Comparison of ENCODE assay signal across 7 mouse cellular contexts in genomic region chr7:142522352-142522751, GRCm38 (mm10). TPM values are rescaled to one million over a fixed set of nuclear protein-coding genes. Genes with fewer than 3 reads are reported as not detected.
DNase-seq lines count a peak whose midpoint lies in the region; ATAC-seq and TF ChIP-seq lines count a peak whose summit lies in the region.

No protein-coding gene starts in this region.

- no peaks in the 10 kb centered on the region for H3K4me1 ChIP-seq in midbrain, embryonic 14.5 days (ENCODE audit: control insufficient read depth, insufficient read depth, low read length)
- no peaks in the 10 kb centered on the region; the same call in 1 of the 2 replicates for H3K4me1 ChIP-seq in midbrain, embryonic 15.5 days
- peaks cover 10% of the 10 kb centered on the region for H3K4me1 ChIP-seq in heart, postnatal 0 days (ENCODE audit: control insufficient read depth, insufficient read depth)
- peaks cover 24% of the 10 kb centered on the region for H3K4me1 ChIP-seq in liver, postnatal 0 days (ENCODE audit: insufficient read depth)

- TF ChIP-seq EP300 in heart, postnatal 0 days (IDR thresholded peaks at IDR 0.05; ENCODE audit: low read depth), result no peak
- TF ChIP-seq EP300 in liver, postnatal 0 days (IDR thresholded peaks at IDR 0.05; ENCODE audit: low read depth), result no peak

- no peaks in the 10 kb centered on the region for H3K27me3 ChIP-seq in midbrain, embryonic 14.5 days (ENCODE audit: control insufficient read depth, insufficient read depth, low read length)
- H3K27me3 ChIP-seq in midbrain, embryonic 15.5 days (replicated peaks), result no peaks in the 10 kb centered on the region
- no peaks in the 10 kb centered on the region for H3K27me3 ChIP-seq in heart, postnatal 0 days (ENCODE audit: control insufficient read depth, insufficient read depth, low read length)
- H3K27me3 ChIP-seq in liver, postnatal 0 days (ENCODE audit: insufficient read depth, low read length), result no peaks in the 10 kb centered on the region

- no peak overlapping the region for H3K27ac ChIP-seq in midbrain, embryonic 14.5 days (replicated peaks; ENCODE audit: low read depth, low read length)
- no peak overlapping the region for H3K27ac ChIP-seq in midbrain, embryonic 15.5 days
- H3K27ac ChIP-seq in heart, postnatal 0 days (ENCODE audit: low read depth), result peak overlapping the region; percentile 85
- no peak overlapping the region for H3K27ac ChIP-seq in liver, postnatal 0 days (ENCODE audit: low read depth)

- H3K9ac ChIP-seq in midbrain, embryonic 14.5 days (replicated peaks; ENCODE audit: low read length), result no peak overlapping the region
- H3K9ac ChIP-seq in midbrain, embryonic 15.5 days, result no peak overlapping the region
- H3K9ac ChIP-seq in heart, postnatal 0 days (replicated peaks; ENCODE audit: low read depth, low read length), result no peak overlapping the region
- no peak overlapping the region for H3K9ac ChIP-seq in liver, postnatal 0 days (replicated peaks)

- no peaks in the 10 kb centered on the region for H3K36me3 ChIP-seq in midbrain, embryonic 14.5 days (ENCODE audit: control insufficient read depth, insufficient read depth, low read length)
- H3K36me3 ChIP-seq in midbrain, embryonic 15.5 days (replicated peaks), result no peaks in the 10 kb centered on the region
- H3K36me3 ChIP-seq in heart, postnatal 0 days (replicated peaks; ENCODE audit: control insufficient read depth, insufficient read depth, low read length), result no peaks in the 10 kb centered on the region
- H3K36me3 ChIP-seq in liver, postnatal 0 days (replicated peaks; ENCODE audit: insufficient read depth, low read length), result no peaks in the 10 kb centered on the region

- no peak overlapping the region for H3K4me3 ChIP-seq in midbrain, embryonic 14.5 days (replicated peaks; ENCODE audit: low read depth, low read length)
- H3K4me3 ChIP-seq in midbrain, embryonic 15.5 days, result no peak overlapping the region
- H3K4me3 ChIP-seq in heart, postnatal 0 days (ENCODE audit: low read depth, low read length), result no peak overlapping the region
- H3K4me3 ChIP-seq in liver, postnatal 0 days (ENCODE audit: low read depth, low read length), result no peak overlapping the region

- DNase-seq in midbrain, embryonic 14.5 days, result peak; percentile 21
- peak; percentile 80 for DNase-seq in embryo, embryonic 10 days (ENCODE audit: low spot score)
- DNase-seq in heart, postnatal 0 days (ENCODE audit: low spot score), result peak; percentile 31
- peak; percentile 76 for DNase-seq in liver, postnatal 0 days
- DNase-seq in adrenal gland, postnatal 4 days (ENCODE audit: low spot score in 2 of 2), result no peak

- peak; percentile 65 for TF ChIP-seq CTCF in heart, postnatal 0 days (IDR thresholded peaks at IDR 0.05; ENCODE audit: low read depth)
- TF ChIP-seq CTCF in liver, postnatal 0 days (IDR thresholded peaks at IDR 0.05; ENCODE audit: low read depth), result peak; percentile 80

- 24% methylated on average over 4 of the region's 4 CpGs for WGBS in midbrain, embryonic 14.5 days
- WGBS in midbrain, embryonic 15.5 days, result 24% methylated on average over 4 of the region's 4 CpGs
- WGBS in heart, postnatal 0 days, result 46% methylated on average over 4 of the region's 4 CpGs
- 33% methylated on average over 4 of the region's 4 CpGs for WGBS in liver, postnatal 0 days (ENCODE audit: insufficient replicate concordance)

- H3K4me2 ChIP-seq in midbrain, embryonic 14.5 days (ENCODE audit: low read length), result no peak overlapping the region
- H3K4me2 ChIP-seq in midbrain, embryonic 15.5 days, result no peak overlapping the region
- H3K4me2 ChIP-seq in heart, postnatal 0 days (ENCODE audit: low read depth, low read length), result no peak overlapping the region
- H3K4me2 ChIP-seq in liver, postnatal 0 days (ENCODE audit: low read depth, low read length), result no peak overlapping the region

- no peaks in the 10 kb centered on the region for H3K9me3 ChIP-seq in midbrain, embryonic 14.5 days (ENCODE audit: control insufficient read depth, low read length)
- no peaks in the 10 kb centered on the region for H3K9me3 ChIP-seq in midbrain, embryonic 15.5 days
- no peaks in the 10 kb centered on the region for H3K9me3 ChIP-seq in heart, postnatal 0 days (replicated peaks; ENCODE audit: control insufficient read depth, low read length)
- H3K9me3 ChIP-seq in liver, postnatal 0 days (ENCODE audit: low read length), result no peaks in the 10 kb centered on the region

- ATAC-seq in midbrain, embryonic 14.5 days (ENCODE audit: low FRiP score, low TSS enrichment), result no peak
- no peak for ATAC-seq in midbrain, embryonic 15.5 days (replicated peaks)
- peak; percentile 34; the same call in 1 of the 2 replicates for ATAC-seq in heart, postnatal 0 days (ENCODE audit: insufficient read depth, low read depth)
- ATAC-seq in liver, postnatal 0 days, result peak; percentile 57
- ATAC-seq in frontal cortex, adult (ENCODE audit: low TSS enrichment), result no peak

RNA-seq across cellular contexts. Expression of gene Mrpl23, which starts 10.1 kb away (rescaled TPM):
- polyA plus RNA-seq in midbrain, embryonic 14.5 days (2014; fragmentation: Nextera tagmentation; extraction: Ambion mirVana), result 11.9 and 23.9 TPM in 2 replicates
- 22.4 and 24.0 TPM in 2 replicates for polyA plus RNA-seq in midbrain, embryonic 15.5 days (2015; fragmentation: Nextera tagmentation; extraction: Ambion mirVana)
- 87.2 and 90.9 TPM in 2 replicates for total RNA-seq in heart, postnatal 0 days (2014; rRNA removed; ENCODE audit: low replicate concordance)
- polyA plus RNA-seq in heart, postnatal 0 days (2015; fragmentation: Nextera tagmentation; extraction: Ambion mirVana), result 14.9 TPM in 2 replicates
- polyA plus RNA-seq in liver, postnatal 0 days (2015; fragmentation: Nextera tagmentation; extraction: Ambion mirVana), result 18.7 and 19.3 TPM in 2 replicates
- total RNA-seq in adrenal gland, postnatal 4 days (2021), result 1 to 10 TPM; 8.2 to 9.5 TPM

RNA-seq across cellular contexts. Expression of gene Tnnt3, which starts 23.7 kb away (rescaled TPM):
- 1.1 TPM in 1 of 2 replicates, not detected in the other for polyA plus RNA-seq in midbrain, embryonic 14.5 days (2014; fragmentation: Nextera tagmentation; extraction: Ambion mirVana)
- polyA plus RNA-seq in midbrain, embryonic 15.5 days (2015; fragmentation: Nextera tagmentation; extraction: Ambion mirVana), result 1.6 TPM in 2 replicates
- 0.73 and 11.0 TPM in 2 replicates for total RNA-seq in heart, postnatal 0 days (2014; rRNA removed; ENCODE audit: low replicate concordance)
- polyA plus RNA-seq in heart, postnatal 0 days (2015; fragmentation: Nextera tagmentation; extraction: Ambion mirVana), result 2.5 and 3.2 TPM in 2 replicates
- 3.6 and 72.5 TPM in 2 replicates for polyA plus RNA-seq in liver, postnatal 0 days (2015; fragmentation: Nextera tagmentation; extraction: Ambion mirVana)
- 100 to 1,000 TPM; 118 to 299 TPM for total RNA-seq in adrenal gland, postnatal 4 days (2021)

Comparison
In these comparisons a context has a peak if more than half of its experiments do, and no peak if none do; other contexts are left out.
1. ATAC-seq: peak in heart, postnatal 0 days (single experiment) and liver, postnatal 0 days (single experiment); none in midbrain, embryonic 14.5 days (single experiment), midbrain, embryonic 15.5 days (single experiment) and frontal cortex, adult (single experiment).
2. DNase-seq: peak in midbrain, embryonic 14.5 days (single experiment), embryo, embryonic 10 days (single experiment), heart, postnatal 0 days (single experiment) and liver, postnatal 0 days (single experiment); none in adrenal gland, postnatal 4 days (0 of 2).